Mouse (Mus musculus) lung, adult 2 months (tissue): ENCODE results near the gene Tas2r144.

Experiments used
- CTCF ChIP-seq: fragments of 200-500 bp; IDR thresholded peaks from 2 replicates; pipeline ENCODE4 v1.5.1; 2011; ENCODE audit warnings: mild to moderate bottlenecking, low read length, control low read depth; ENCODE audit not compliant: insufficient read depth
- POLR2A ChIP-seq: fragments of 200-500 bp; IDR thresholded peaks from 2 replicates; pipeline ENCODE4 v1.6.1; 2011; ENCODE audit warnings: low read depth, mild to moderate bottlenecking, control low read depth, low read length, borderline replicate concordance; ENCODE audit errors: extremely low read depth

DNA sequence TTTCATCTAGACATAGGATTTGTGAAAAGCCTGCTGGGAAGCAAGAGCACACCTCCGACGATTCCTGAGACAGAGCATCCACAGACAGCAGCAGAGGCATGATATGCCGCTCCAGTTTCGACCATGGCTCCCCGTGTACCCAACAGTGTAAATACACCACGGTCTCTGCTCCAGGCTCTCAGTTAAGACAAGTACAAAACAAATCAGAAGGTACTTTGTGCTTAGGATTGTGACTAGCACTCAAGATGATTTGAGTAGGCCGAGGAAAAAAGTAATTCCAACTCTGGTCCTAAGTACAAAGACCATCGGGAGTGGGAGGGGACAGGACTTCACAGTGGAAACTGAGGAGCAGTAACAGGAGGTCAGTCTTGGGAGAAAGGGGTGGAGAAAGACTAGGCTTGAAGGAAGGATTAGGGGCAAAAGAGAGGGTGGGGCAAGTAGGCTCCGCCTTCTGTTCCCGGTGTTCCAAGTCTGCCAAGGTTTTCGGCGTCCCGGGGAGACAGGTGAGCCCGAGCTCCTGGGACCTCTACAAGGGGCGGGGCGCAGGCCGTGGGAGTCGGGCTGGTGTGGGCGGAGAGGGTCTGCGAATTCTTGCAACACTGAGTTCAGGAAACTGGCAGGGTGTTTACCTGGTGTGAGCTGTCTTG is 46.5 kb downstream of the Tas2r144 start, which contains the start of gene Tmem139:
- TF ChIP-seq POLR2A (peak; percentile 22; the same call in 1 of the 2 replicates), CTCF (no peak)
